Mouse (Mus musculus): ENCODE results near the gene Amn.

Amn gene

DNA sequence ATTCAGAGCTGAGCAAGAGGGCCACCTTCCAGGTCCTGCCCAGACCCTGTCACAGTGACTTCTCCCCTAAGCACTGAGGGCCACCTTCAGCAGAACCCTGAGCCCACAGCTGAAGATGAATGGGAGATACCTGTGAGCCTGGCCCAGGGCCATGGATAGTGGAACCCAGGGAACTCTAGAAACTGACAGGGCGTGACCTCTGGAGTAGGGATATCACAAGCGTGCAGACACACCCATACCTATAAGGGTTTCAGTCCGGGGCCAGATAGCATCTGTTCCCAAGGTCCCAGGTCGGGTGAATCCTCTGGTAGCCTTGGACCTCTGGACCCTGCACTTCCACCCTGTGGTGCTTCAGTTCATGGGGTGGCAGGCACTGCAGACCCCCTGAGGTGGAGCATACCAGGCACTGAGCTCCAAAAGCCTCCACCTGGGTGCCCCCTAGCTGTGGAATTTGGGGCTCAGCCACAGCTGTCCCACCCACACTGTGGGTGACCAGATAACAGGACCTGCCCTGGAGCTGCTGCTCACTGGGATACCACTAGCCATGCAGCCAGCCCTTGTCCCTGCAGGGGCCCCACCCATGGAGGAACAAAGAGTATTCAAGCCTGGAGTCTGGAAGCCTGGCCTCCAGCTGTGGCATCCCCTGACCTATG, 3.1 kb upstream of the Amn start:
- no peak for DNase-seq (ENCODE audit: low read depth)

DNA sequence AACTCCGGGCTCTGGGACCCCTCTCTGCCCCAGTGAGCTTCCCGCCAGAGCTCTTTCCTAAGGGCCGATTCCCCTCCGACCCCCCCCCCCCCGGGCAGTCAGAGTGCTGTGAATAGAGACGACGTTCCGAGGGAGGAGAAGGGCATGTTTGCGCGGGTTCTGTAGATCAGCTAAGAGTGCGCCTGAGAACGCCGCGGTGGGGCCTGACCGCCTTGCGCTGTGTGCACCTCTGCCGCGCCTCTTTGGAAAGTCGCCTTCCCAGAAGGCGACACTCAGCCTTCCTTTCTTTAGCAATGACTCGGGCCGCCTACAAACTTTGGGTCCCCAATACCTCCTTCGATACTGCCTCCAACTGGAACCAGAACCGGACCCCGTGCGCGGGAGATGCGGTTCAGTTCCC, 511 bp downstream of the Amn start:
- DNase-seq (ENCODE audit: low read depth): no peak

DNA sequence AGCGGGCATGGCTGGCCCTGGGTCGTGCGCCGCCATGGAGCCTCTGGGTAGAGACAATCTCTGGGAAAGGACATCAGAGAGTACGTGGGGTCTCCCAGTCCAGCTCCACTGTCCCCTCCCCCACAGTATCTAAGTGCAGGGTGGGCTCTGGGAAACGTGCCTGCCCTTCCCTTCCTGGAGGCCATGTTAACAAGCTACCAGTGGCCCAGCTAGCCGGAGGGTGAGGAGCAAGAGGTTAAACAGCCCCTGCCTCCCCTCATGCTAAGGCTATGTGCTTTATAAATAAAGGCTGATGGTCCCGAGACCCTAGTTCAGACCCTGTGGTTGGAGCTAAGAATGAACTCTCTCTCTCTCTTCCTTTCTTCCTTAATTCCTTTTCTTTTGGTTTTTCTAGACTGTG, 1.1 kb downstream of the Amn start:
- no peak for DNase-seq (ENCODE audit: low read depth)

DNA sequence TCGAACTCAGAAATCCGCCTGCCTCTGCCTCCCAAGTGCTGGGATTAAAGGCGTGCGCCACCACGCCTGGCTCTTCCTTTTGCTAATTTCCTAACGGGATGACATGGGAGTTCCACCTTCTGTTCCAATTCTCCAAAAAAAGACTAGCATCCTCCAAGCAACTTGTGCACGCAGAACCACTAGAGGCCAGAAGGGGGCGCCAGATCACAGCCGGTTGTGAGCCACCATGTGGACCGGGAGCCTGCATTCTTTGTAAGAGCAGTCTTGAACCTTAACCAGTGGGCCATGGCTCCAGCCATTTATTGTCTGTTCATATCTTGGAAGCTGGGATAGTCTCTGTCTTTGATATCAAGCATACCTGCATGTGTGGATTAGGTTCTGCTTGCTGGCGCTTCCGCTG, 1.5 kb downstream of the Amn start:
- DNase-seq (ENCODE audit: low read depth): peak; percentile 44

DNA sequence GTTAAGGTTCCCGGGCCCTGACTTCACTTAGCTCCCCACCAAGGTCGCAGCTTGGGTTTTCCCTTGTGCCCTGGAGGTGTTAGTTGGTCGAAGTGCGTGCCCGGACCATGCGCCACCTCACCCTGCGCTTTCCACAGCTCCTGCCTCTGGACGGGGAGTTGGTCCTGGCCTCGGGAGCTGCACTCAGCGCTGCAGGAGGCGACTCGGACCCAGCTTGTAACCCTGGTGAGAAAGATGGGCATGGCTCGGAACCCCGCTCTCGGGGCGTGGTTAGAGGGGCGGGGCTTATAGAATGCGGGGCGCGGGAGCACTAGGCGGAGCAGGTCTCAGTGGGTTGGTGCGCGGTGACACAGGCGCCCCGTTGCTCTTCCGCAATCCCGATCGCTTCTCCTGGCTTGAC, 3.1 kb downstream of the Amn start:
- no peak for DNase-seq (ENCODE audit: low read depth)

DNA sequence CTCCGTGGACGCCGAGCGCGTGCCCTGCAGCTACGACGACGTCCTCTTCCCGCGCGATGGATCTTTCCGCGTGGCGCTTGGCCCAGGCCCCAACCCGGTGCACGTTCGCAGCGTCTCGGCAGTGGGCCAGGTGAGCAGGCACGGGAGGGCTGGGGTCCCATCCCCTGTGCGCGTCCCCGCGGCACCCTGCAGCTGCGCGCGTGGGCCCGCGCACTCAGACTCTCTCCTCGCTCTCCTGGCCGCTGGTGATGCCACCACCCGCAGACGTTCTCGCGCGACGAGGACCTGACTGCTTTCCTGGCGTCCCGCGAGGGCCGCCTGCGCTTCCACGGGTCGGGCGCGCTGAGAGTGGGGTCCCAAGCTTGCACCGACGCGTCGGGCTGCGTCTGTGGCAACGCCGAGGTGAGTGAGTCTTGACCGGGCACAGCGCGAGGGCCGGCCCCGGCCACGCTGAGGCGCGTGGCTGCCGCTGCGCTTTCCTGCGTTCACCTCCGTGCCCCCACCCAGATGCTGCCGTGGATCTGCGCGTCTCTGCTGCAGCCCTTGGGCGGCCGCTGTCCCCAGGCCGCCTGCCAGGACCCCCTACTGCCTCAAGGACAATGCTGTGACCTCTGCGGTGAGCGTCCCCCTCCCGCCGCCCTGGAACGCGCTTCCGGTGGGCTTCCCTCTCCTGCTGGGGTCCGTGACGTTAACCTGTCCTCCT, 3.7 kb downstream of the Amn start:
- no peak for DNase-seq (ENCODE audit: low read depth)

DNA sequence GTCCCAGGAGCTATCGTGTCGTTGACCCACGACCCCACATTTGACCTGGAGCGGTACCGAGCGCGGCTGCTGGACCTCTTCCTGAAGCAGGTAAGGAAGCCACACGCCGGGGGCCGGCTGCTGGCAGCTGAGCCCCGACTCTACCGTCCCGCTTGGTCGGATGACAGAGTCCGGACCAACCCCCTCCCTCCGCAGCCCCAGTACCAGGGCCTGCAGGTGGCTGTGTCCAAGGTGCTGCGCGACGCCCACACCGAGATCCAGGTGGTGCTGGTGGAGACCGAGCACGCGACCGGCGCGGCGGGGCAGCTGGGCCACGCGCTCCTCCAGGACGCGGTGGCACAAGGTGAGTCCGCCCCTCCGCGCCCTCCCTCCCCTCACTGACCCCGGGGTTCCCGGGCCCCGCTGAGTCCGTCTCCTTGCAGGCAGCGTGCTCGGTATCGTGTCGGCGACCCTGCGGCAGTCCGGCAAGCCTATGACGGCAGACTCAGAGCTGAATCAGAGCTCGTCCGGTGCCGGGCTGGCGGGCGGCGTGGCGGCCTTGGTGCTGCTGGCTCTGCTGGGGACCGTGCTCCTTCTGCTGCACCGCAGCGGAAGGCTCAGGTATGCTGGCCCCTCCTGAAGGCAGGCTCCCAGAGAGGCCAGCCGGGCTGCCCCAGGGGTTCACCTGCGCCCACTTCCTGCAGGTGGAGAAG, 4.4 kb downstream of the Amn start:
- DNase-seq (ENCODE audit: low read depth): no peak

DNA sequence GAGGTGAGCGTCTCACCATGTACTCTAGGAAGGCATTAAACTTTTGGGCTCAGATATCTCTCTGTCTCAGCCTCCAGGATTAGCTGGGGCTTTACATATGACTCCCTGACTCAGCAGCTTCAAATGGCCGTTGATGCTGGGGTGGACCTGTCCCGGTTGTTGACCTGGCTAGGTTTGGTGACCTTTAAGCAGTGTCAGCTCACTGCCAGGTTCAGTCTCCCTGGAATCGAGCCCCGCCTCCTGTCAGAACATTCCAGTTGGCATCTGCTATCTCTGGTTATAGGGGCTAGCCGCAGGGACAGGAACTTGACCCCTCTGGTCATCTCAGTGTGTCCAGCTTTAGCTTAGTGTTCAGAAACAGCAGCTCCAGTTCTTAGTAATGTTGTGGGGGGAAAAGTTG, 5.5 kb downstream of the Amn start:
- no peak for DNase-seq (ENCODE audit: low read depth)

DNA sequence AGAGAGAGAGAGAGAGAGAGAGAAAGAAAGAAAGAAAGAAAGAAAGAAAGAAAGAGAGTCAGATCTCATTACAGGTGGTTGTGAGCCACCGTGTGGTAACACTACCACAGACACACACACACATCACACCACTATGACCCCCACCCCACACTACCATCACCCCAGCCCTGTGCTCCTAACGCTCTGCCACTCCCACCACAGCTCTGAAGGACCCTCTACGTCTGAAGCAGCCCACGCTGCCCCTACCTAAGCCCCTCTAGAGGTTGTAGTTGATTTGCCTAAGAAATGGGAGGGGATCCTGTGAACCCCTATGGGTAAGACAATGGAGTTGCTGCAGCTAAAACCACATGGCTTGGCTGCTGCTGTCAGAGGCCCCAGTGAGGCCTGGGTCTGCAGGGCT, 12.7 kb downstream of the Amn start:
- no peak for DNase-seq (ENCODE audit: low read depth)

DNA sequence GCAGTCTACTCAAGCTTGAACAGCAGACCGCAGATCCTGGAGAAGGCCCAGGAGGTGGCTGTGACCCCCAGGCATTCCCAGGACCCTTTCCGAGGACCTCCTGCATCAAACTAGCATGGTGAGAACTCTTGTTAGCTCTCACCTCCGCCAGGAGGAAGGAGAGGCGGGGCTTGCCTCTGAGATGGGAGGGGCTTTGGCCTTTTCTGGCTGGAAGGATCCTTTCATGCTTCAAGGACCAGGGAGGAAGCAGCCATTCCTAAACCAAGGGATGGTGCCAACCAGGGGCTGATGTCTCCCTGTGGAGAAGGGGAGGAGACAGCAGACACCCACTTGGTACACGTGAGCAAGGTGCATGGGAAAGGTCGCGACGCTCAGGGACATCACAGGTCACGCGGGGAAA, 13.6 kb downstream of the Amn start:
- DNase-seq (ENCODE audit: low read depth): no peak

DNA sequence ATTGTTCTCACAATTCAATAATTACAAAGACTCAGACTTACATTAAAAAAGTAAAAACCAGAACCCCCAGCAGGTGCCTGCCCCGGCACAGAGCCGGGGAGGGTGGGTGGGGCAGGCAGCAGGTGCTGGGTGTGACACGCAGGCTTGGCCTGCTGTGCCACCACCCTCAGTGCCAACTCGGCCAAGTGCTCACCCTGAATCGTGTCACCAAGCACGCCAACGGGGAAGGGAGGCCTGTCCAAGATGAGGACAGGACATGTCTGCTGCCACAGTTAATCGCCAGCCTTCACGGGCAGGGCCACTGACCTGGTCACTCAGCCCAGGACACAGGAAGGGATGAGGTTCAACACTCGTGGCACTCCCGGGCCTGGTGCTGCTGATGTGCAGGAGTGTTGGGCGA, 22.1 kb downstream of the Amn start:
- no peak for DNase-seq (ENCODE audit: low read depth)

DNA sequence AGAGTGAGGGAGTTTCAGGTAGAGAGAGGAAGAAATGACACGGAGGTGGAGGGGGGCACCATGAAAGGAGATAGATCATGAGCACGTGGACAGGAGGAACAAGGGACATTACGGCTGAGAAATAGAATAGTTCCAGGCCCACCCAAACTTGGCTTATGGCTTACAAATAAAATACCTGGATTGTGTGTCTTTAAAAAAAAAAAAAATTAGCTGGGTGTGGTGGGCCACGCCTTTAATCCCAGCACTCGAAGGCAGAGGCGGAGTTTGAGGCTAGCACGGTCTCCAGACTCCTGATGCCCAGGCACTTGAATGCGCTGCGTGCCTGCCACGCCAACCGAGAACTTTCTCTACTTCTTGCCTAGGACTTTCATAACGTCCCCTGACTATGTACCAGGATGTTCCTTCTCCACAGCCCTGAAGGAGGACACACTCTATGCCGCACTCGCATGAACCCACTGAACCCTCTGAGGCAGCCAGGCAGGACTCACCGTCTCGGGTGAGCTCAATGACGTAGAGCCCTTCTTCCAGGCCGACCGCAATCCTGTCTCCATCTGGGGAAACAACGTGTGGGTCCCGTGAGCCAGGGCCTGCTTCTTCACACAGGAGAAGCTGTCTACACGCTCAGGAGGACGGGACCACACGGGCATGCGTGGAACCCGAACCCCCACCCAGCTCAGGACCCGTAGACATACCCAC, 30.6 kb downstream of the Amn start:
- no peak for DNase-seq (ENCODE audit: low read depth)

DNA sequence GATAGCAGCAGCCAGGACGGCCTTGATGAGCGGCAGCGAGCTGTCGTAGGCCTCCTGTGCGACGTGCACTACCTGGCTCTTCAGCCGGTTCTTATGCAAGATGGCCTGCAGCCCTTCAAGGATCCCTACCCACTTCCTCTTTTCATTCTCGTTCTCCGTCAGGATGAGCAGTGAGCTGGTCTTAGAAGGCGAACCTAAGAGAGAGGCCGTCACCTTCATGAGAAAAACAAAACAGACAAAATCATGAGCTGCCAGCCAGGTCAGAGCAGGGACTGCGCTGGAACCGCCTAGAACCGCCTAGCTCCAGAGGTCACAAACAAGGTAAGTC, 31.1 kb downstream of the Amn start:
- no peak for DNase-seq (ENCODE audit: low read depth)

DNA sequence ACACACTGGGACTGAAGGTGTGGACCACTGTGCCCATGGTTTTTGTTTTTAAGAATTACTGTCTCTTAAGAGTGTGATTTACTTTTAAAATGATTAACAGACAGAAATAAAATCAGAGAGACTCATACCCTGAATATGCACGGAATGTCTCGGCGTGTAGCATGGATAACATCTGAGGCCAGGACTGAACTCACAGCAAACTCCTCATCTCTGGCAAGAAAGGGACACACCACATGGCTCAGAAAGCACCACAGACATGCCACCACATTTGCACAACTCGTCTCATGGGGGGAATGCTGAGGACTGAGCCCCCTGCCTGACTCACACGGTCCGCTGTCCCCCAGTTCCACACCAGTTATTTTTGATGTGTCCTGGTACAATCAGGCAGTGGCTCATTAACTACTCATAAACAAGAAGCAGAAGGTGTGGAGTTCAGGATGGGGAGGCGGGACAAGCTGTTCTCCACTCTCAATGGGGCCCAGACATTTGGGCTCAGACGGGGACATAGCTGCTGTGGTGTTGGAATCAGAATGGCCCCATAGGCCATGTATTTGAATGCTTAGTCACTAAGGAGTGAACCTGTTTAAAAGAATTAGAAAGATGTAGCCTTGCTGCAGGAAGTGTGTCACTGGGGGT, 32.9 kb downstream of the Amn start:
- no peak for DNase-seq (ENCODE audit: low read depth)

DNA sequence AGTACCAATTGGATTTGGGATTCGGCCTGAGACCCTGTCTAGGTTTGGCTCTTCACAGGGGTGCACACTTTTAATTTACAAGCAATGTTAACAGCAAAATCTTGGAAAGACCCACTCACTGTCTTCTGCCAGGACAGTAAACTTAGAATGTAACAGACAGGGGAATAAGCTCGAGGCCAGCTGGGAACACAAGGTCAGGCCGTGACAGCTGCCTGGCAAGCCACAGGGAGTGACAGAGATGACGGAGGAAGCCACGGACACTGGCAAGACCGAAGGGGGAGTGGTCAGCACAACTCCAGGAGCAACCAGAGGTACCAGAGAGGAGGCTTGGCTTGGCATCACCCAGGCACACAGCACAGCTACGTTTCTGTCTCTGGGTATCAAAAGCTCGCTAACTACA, 35.9 kb downstream of the Amn start:
- DNase-seq (ENCODE audit: low read depth): no peak

DNA sequence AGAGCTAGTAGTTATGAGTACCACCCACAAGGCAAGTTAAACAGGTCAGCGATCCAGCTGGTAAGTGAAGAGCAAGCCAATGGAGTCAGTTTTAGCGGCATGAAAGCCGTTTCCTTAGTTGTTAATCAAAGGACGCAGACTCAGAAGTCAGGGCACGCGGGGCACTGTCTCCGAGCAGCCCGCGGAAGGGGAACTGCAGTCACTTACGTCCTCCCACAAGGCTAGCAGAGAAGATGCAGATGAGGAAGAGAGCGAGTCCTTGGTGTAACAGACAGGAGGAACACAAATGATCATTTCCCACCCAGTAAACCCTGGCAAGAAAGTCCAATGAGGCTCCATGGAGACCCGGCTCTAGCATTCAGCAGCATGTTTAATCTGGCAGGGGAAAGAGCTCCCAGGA, 38.4 kb downstream of the Amn start:
- no peak for DNase-seq (ENCODE audit: low read depth)

DNA sequence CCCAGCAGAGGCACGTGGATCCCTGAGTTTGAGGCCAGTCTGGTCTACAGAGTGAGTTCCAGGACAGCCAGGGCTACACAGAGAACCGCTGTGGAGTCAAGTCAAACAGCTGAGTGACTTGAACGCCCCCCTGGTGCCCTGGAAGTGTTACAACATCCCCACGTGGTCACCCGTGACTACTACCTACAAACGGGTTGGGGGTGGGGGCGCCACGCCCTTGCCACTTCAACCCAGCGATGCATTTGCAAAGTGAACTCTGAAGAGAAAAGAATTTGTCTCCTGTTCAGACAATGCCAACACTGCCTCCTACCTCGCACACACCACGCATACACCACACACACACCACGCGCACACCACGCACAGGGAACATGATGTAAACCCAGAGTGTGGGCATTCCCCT, 39.0 kb downstream of the Amn start:
- DNase-seq (ENCODE audit: low read depth): no peak

DNA sequence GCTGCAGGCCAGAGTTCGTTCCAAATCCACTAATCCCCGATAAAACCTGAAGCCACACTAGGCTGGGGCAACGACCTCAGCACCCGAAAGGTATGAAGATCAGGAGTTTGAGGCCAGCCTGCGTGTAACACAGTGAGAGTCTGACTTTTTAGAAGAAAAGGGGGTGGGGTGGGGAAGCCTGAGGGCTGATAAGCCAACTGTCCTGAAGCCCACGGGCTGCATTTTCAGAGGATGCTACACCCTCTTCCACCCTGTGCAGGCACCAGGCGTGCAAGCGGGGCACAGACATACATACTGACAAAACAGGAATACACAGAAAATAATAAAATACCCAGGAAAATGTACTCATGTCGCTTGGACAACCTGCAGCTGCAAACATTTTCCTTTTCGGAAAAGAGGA, 40.9 kb downstream of the Amn start:
- no peak for DNase-seq (ENCODE audit: low read depth)

DNA sequence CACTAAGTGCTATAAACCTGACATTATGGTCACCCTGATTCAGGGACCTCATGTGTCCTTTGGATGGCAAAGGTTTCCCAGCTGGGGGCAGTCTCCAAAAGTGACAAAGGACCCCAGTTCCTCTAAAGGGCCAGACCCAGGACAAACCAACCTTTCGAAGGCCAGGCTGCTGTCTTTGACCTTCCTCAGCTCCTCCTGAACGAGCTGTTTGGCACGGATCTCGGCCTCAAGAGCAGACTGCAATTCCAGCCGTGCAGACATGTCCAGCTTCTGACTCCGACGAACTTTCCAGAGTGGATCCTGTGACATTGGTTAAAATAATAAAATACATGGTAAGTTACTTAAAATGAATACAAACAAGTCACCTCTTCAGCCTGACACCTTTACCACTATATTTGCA, 43.4 kb downstream of the Amn start:
- DNase-seq (ENCODE audit: low read depth): no peak

DNA sequence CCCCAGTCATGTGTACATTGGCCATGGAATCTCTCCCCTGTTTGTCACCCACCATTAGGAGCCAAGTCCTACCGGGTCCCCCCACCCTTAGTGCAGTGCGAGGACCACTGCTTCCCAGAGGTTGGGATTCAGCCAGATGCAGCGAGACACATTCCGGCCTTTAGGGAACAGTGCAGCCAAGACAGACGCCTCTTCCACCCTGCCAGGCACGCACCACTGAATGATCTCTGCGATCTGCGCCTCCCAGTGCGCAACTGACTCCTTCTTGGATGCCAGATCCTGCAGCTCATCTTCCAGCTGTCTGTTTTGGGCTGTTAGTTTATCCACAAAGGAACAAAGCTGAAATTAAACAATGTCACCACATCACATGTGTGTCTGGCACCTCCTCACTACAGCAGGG, 46.8 kb downstream of the Amn start:
- DNase-seq (ENCODE audit: low read depth): no peak

DNA sequence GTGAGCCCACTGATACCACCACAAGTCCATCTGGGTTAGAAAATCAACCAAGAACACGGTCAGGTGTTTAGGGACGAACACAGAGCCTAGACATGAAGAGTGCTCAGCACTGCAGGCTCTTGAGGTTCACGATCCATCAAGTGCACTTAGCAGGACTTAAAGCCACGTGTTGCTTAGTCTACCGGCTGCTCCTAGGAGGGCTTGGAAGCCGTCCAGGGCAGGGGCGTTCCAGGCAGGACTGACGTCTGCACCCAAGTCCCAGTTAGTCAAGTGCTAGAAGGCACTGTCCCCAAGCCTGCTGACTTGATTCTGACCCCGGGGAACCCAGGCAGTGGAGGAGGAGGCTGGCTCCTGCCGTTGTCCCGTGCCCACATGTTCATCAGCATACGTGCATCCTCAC, 49.7 kb downstream of the Amn start:
- no peak for DNase-seq (ENCODE audit: low read depth)

DNA sequence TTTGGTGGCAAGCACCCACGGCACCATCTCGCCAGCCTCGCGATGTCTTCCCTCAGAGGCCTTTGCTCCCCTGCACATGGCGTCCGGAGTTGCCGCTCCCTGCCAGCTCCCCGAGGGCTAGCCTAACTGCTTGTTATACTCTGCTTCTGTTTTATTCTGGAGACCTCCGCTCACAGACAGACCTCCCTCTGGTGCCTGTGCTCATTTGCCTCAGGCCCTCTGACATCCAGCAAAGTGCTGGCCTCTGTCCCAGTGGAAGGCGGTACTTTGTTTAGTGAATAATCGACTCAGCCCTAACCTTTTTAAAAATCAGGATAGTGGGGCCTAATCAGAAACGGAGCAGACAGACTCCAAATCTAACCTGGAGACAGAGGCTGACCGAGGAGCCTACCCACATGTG, 50.9 kb downstream of the Amn start:
- DNase-seq (ENCODE audit: low read depth): no peak

DNA sequence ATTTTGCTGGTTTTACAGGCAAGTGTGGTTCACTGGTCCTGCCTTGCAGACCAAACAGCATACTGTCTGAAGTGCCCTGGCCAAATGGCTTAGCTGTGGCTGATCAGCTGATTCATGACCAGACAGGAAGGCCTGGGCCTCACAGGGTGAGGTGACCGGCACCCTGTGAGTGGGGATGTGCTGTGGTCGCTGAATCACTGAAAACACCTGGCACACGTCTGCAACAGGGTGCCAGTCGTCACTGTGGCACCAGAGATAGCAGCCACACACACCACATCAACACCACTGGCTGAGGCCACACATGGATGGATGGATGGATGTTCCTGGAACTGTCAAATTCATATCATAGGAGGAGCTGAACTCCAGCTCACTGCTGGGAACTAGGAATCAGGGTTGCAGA, 52.5 kb downstream of the Amn start:
- no peak for DNase-seq (ENCODE audit: low read depth)

All from fibroblast of lung, adult 2 months (primary cell).